Mouse (Mus musculus) midbrain, postnatal 0 days (tissue): ENCODE data around the gene Echdc3. TPM values are rescaled to one million over a fixed set of nuclear protein-coding genes. Genes with fewer than 3 reads are reported as not detected.

Experiments used
- ATAC-seq: fragments of 200-750 bp; cut with Nextera tagmentation; 2 replicates; pipeline ENCODE4 v1.8.0; 2017; ENCODE audit warnings: moderate number of reproducible peaks, mild to moderate bottlenecking, moderate TSS enrichment, moderate library complexity; ENCODE audit not compliant: low FRiP score
- DNase-seq: peaks from one replicate; pipeline ENCODE4 v3.0.0-alpha.2; 2015; ENCODE audit warnings: low spot score
- H3K27ac ChIP-seq: fragments of 300-500 bp; sonication (generic); 2 replicates; pipeline ENCODE4 v1.5.1; 2014; ENCODE audit warnings: low read depth, mild to moderate bottlenecking, low read length, mixed read lengths
- H3K27me3 ChIP-seq: fragments of 300-500 bp; sonication (generic); 2 replicates; pipeline ENCODE4 v1.6.1; 2014; ENCODE audit warnings: low read length, control low read depth, mixed read lengths; ENCODE audit not compliant: insufficient read depth
- H3K36me3 ChIP-seq: fragments of 300-500 bp; sonication (generic); 2 replicates; pipeline ENCODE4 v1.6.1; 2014; ENCODE audit warnings: low read length, control low read depth, mixed read lengths; ENCODE audit not compliant: insufficient read depth
- H3K4me1 ChIP-seq: fragments of 300-500 bp; sonication (generic); 2 replicates; pipeline ENCODE4 v1.6.1; 2014; ENCODE audit warnings: mild to moderate bottlenecking, control low read depth, antibody characterized with exemption, low read length, mixed read lengths; ENCODE audit not compliant: insufficient read depth
- H3K4me2 ChIP-seq: fragments of 300-500 bp; sonication (generic); 2 replicates; pipeline ENCODE4 v1.6.1; 2014; ENCODE audit warnings: low read depth, mild to moderate bottlenecking, low read length, mixed read lengths; ENCODE audit not compliant: poor library complexity, severe bottlenecking
- H3K4me3 ChIP-seq: fragments of 300-500 bp; sonication (generic); 2 replicates; pipeline ENCODE4 v1.5.1; 2014; ENCODE audit warnings: low read depth, mild to moderate bottlenecking, low read length, moderate library complexity
- H3K9ac ChIP-seq: fragments of 300-500 bp; sonication (generic); replicated peaks from 2 replicates; pipeline ENCODE4 v1.6.1; 2014; ENCODE audit warnings: mild to moderate bottlenecking, low read length, moderate library complexity, mixed read lengths; ENCODE audit not compliant: poor library complexity, severe bottlenecking
- H3K9me3 ChIP-seq: fragments of 300-500 bp; sonication (generic); 2 replicates; pipeline ENCODE4 v1.6.1; 2016; ENCODE audit warnings: low read length, control low read depth
- CTCF ChIP-seq: IDR thresholded peaks from 2 replicates; pipeline ENCODE4 v1.5.1; 2016; ENCODE audit warnings: antibody characterized with exemption, mild to moderate bottlenecking
- WGBS: fragments of 180-500 bp; shearing (Covaris S2); extraction: QIAGEN DNeasy Blood & Tissue Kit; methylation state at CpG from one replicate; pipeline ENCODE4 v1.1.7; 2014; 5-methylcytosine and 5-hydroxymethylcytosine counted together
- polyA plus RNA-seq: library from polyadenylated mRNA; unstranded; fragments of >200 nt; fragmentation: Nextera tagmentation; extraction: Ambion mirVana; gene quantifications from 2 replicates; pipeline ENCODE4 v1.2.1, GENCODE M21; 2015
- total RNA-seq: library from RNA; depleted of rRNA; stranded (reverse); fragments of >200 nt; gene quantifications from 2 replicates; pipeline ENCODE4 v1.2.3, GENCODE M21; 2014; rRNA removed

Gene Echdc3
- total and polyA plus RNA-seq, 2 experiments from 2014 or later = 1.0 to 1.5 TPM

DNA sequence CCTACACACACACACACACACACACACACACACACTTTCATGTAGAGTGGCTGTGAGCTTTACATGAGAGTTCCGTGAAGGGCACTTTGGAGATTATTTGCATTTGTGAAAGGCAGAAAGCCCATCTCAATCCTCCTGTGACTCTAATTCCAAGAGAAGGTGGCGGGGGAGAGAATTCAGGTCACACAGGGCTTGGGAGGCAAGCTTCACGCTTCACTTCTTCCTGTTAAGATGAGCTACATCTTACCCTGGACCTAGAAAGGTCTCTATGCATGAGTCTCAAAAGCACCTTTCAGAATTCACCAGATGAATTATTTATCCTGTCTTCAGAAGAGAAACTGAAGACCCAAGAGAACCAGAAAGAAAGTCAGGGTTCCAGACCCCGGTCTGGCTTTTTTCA is 66.6 kb downstream of the Echdc3 start:
- Histone ChIP-seq H3K36me3 (no peaks in the 10 kb centered on the region), H3K27ac (0 out of 2 replicates have a peak overlapping the region, but pooled peaks have one; percentile 3), H3K4me3 (no peak overlapping the region), H3K4me1 (no peaks in the 10 kb centered on the region), H3K9ac (no peak overlapping the region), H3K27me3 (no peaks in the 10 kb centered on the region), H3K4me2 (no peak overlapping the region), H3K9me3 (no peaks in the 10 kb centered on the region)
- WGBS = 62% methylated on average over 4 of the region's 4 CpGs
- no peak for DNase-seq
- ATAC-seq = no peak
- no peak for TF ChIP-seq CTCF

- no peaks in the 10 kb centered on the region for H3K27me3 ChIP-seq
- H3K36me3 ChIP-seq = no peaks in the 10 kb centered on the region
- no peak overlapping the region for H3K4me2 ChIP-seq
- DNase-seq (no peak), ATAC-seq (no peak; the same call in 1 of the 2 replicates)
- no peak overlapping the region for H3K27ac ChIP-seq
- H3K4me3 ChIP-seq = no peak overlapping the region
- no peaks in the 10 kb centered on the region for H3K4me1 ChIP-seq
- H3K9me3 ChIP-seq = no peaks in the 10 kb centered on the region
- WGBS = 79% methylated on average over 10 of the region's 10 CpGs
- TF ChIP-seq CTCF = no peak
- H3K9ac ChIP-seq = no peak overlapping the region
Observed at GRCm38 (mm10) chr2:6145611-6146010, 67.2 kb downstream of the Echdc3 start.

GRCm38 (mm10) chr2:6142915-6143654 is 69.7 kb downstream of the Echdc3 start:
- Histone ChIP-seq H3K9ac (no peak overlapping the region), H3K4me1 (no peaks in the 10 kb centered on the region), H3K4me2 (no peak overlapping the region), H3K9me3 (no peaks in the 10 kb centered on the region), H3K27ac (no peak overlapping the region), H3K4me3 (no peak overlapping the region), H3K36me3 (no peaks in the 10 kb centered on the region), H3K27me3 (no peaks in the 10 kb centered on the region)
- TF ChIP-seq CTCF = no peak
- WGBS = 63% methylated on average over 16 of the region's 16 CpGs
- DNase-seq (peak; percentile 51), ATAC-seq (no peak)

DNA sequence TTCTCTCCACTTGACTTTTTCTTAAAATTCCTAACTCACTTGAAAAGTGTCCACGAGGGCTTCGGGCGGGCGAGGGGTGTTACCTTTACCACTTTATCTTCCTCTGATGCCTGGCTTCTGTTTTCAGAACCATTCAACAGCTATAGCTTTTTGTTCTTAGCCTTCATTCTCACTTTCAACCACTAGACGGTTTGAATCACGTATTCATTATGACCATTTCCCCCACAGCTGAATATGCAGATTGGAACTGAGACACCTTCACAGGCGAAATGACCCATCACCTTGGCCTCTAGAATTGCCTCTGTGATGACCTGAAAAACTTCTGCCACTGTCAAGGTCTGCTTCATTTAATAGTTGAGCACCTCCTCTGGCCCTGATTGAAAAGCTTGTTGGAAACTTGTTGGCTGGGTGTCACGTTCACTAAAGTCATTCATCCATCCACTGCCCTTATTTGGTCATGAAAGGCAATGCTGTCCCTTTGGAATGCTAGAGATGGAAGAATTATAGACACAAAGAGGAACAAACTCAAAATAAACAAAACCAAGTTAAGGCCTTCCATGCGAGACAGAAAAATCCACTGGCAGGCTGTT is 72.2 kb downstream of the Echdc3 start:
- no peak for TF ChIP-seq CTCF
- no peak for ATAC-seq
- no peaks in the 10 kb centered on the region for H3K36me3 ChIP-seq
- H3K9me3 ChIP-seq = no peaks in the 10 kb centered on the region
- H3K4me2 ChIP-seq = no peak overlapping the region
- no peak overlapping the region for H3K4me3 ChIP-seq
- no peaks in the 10 kb centered on the region for H3K4me1 ChIP-seq
- WGBS = 84% methylated on average over 9 of the region's 9 CpGs
- no peak overlapping the region for H3K27ac ChIP-seq
- H3K27me3 ChIP-seq = no peaks in the 10 kb centered on the region
- H3K9ac ChIP-seq = no peak overlapping the region
- no peak for DNase-seq

Other genes with a start within 250 kb of the Echdc3 start
- 7.0 and 7.1 TPM in 2 replicates for gene Proser2, start 82.8 kb downstream of the Echdc3 start, total RNA-seq
- gene Proser2, start 82.8 kb downstream of the Echdc3 start, polyA plus RNA-seq = 7.2 and 7.4 TPM in 2 replicates
- 16.7 and 18.8 TPM in 2 replicates for gene Usp6nl, start 109.6 kb upstream of the Echdc3 start, total RNA-seq
- 4.7 and 5.7 TPM in 2 replicates for gene Usp6nl, start 109.6 kb upstream of the Echdc3 start, polyA plus RNA-seq